Mouse (Mus musculus): ENCODE measurements around the gene 4933416C03Rik.

The 4933416C03Rik gene

DNA sequence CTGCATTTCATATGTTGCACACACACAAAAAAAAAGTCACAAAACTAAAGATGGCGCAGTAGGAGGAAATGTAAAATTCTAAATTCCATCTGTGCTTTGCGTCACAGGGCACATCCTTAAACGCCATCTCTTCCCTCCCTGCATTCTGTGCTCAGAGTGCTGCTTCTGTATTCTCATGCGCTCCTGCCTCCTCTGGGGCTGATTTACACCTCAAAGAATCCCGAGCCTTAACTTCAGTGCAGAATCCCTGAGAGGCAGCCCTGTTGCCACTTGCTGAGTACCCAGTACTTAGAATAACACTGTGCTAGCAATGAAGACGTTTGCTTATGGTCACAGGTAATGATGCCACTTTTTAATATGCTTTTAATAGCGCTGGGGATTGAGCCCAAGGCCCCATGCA lies 34.3 kb downstream of the 4933416C03Rik start:
- no peak for DNase-seq (ENCODE audit: low spot score in 2 of 2)

DNA sequence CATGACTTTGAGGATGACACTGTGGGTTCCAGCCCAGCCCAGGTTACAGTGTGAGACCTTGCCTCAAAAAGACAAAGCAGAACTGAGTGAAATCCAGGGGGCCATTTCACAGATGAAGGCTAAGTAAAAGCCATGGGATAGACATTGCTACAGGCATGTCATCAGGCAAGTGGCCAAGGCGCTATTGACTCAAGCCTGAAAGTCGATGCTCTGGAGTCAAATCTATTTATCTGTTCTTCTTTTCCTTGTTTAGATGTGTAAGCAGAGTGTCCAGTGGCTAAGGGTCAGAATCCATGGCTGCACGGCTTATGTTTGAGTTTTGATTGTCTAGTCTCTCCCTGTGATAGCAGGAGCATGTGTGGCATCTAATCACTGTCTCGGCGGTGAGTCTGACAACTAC lies 35.1 kb downstream of the 4933416C03Rik start:
- no peak for DNase-seq (ENCODE audit: low spot score in 2 of 2)

GRCm38 (mm10) chr10:116075954-116076353 lies 37.8 kb downstream of the 4933416C03Rik start:
- DNase-seq (ENCODE audit: low spot score in 2 of 2) = no peak

All from thymus, postnatal 10 days (tissue).